Mouse (Mus musculus) bone marrow, adult 2 months (tissue): ENCODE results near the gene Ldlr.

Experiments
- CTCF ChIP-seq: fragments of 200-500 bp; IDR thresholded peaks from 2 replicates; pipeline ENCODE4 v1.5.1; 2011; ENCODE audit warnings: low read length, control low read depth; ENCODE audit not compliant: control insufficient read depth, insufficient read depth
- POLR2A ChIP-seq: fragments of 200-500 bp; IDR thresholded peaks from 2 replicates; pipeline ENCODE4 v1.6.1; 2011; ENCODE audit warnings: low read depth, mild to moderate bottlenecking, control low read depth, low read length, borderline replicate concordance; ENCODE audit not compliant: control insufficient read depth

DNA sequence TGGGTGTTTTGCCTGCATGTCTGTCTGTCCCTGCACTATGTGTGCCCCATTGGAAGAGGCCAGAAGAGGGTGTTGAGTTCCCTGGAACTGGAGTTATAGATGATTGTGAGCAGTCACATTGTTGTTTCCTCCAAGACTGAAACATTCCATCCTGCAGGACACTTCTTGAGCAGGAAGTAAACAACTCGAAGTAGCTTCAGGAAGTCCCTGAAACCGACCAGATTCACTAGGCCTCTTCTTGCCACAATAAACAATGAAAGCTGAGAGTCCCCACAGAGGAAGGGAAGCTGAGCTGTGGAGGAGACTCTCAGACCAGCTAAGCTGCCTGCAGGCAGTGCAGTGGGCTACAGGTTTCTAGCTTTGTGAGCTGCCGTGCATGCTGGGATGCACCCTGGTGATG lies 54.4 kb downstream of the Ldlr start:
- TF ChIP-seq CTCF (no peak), POLR2A (no peak)
